Mouse (Mus musculus): ENCODE results near the gene Epb41. TPM values are rescaled to one million over a fixed set of nuclear protein-coding genes. Genes with fewer than 3 reads are reported as not detected.

Epb41 gene
- total RNA-seq (2021): 10 to 100 TPM; 28.3 to 31.3 TPM
- long read RNA-seq, experiment 1, full-length matches to known transcripts: 3 of 7 reads
- long read RNA-seq, experiment 1, partial matches to known transcripts: 1 of 7 reads
- long read RNA-seq, experiment 1, other reads (novel, unspliced or antisense): 3 of 7 reads
- long read RNA-seq, experiment 2, full-length matches to known transcripts: 4 of 11 reads
- long read RNA-seq, experiment 2, partial matches to known transcripts: 1 of 11 reads
- long read RNA-seq, experiment 2, other reads (novel, unspliced or antisense): 6 of 11 reads

DNA sequence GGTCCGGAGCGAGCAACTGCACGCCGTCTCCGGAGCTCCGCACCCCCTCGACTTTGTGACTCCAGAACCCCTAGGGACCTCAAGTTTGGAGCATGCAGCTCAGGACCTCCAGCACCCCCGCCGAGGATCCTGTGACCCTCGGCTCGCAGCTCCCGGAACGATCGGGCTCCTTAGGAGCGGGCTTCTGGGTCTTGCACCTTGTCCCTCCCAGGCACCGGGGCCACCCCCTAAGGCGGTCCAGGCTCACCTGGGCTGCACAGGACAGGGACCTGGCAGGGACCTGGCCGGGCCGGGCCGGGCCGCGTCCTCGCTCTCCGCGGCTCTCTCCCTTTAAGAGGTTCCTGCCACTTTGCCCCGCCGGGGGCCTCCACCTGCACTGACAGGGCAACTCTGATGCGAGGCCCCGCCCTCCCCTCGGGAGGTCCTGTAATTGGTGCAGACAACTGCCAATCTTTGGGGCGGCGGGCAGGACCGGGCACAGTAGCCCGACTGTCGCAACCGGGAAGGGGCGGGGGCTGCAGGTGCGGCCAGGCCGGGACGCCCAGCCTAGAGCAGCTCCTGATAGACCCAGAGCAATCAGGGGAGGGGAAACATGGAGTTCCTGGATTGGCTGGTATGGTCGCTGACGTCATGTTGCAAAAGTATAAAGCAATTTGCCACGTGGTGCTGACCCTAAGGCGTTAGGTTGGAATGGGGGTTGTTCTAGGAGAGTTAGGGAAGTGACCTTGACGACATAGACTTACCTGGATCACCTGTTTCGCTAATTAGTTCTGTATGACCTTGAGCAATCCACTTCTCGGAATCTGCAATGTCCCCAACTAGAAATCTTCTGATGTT lies at the start of gene Epb41:
Gene Epb41 (minus strand): TSS at position 389 of the 837 bp plus-strand sequence.
- peak; percentile 92 to 94 for DNase-seq (ENCODE audit: low spot score in 2 of 2)

DNA sequence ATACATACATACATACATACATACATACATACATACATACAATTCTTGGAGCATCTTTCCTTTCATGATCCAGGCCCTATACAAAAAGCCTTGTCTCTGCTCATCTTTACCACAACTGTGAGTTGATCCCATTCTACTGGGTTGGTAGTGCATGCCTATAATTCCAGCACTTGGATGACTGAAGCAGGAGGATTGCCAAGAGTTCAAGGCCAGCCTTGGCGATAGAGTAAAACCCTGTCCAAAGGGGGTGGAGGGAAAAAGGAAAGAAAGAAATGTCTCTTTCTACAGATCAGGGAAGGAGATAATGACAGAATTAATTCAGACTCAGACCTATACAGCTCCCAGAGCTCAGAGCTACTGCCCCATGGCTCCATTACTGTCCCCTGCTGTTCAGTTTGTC lies 48.0 kb upstream of the Epb41 start:
- DNase-seq (ENCODE audit: low spot score in 2 of 2): no peak

DNA sequence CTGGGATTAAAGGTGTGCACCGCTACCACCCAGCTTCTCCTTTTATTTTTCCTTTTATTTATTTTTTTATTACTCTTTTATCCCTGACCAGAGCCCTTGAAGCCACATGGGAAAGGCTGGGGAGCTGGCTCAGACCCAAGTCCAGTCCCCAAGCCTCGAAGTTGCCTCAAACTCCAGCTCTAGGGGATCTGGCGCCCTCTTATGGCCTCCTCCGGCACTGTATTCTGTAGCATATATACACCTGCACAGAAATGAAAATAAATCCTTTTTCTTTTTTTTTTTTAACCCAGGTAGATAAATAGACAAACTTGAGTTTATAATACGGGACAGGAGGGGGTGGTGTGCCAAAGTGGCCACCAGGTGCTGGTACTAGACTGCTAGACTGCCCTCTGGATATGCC lies 46.6 kb upstream of the Epb41 start:
- DNase-seq (ENCODE audit: low spot score in 2 of 2): no peak

DNA sequence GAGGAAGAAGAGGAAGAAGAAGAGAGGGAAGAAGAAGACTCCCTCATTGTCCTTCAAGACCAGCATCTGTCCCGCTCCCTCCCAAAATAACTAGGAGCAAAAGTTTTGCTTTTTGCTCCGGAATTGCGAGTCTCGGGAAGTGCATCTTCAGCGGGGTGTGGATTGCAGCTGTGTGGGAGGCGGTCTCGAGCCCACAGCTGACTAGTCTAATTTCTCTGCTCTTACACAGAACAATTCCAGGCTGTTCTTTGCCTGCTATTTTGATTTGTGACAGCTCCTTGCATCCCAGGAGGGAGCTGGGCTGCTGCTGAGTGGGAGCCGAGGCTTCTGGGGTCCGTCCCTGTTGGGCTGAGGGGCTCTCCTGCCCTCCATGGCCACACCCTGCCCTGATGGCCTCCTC lies 44.4 kb upstream of the Epb41 start:
- DNase-seq (ENCODE audit: low spot score in 2 of 2): no peak

DNA sequence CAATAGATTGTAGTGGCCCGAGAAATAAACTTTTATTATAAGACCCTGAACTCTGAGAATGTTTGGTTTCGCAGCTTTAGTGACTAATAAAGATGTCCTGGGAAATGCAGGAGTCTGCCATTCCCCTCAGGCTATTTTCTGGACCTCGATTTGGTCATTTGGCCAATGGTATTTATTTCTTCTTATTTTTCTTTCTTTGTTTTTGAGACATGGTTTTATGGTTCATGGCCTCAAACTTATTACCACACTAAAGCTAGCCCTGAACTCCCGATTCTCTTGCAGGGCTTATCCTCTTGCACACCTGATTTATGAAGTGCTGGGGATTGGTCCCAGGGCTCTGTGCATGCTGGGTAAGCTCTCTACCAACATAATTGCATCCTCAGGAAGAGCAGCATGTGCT lies 41.2 kb upstream of the Epb41 start:
- no peak for DNase-seq (ENCODE audit: low spot score in 2 of 2)

DNA sequence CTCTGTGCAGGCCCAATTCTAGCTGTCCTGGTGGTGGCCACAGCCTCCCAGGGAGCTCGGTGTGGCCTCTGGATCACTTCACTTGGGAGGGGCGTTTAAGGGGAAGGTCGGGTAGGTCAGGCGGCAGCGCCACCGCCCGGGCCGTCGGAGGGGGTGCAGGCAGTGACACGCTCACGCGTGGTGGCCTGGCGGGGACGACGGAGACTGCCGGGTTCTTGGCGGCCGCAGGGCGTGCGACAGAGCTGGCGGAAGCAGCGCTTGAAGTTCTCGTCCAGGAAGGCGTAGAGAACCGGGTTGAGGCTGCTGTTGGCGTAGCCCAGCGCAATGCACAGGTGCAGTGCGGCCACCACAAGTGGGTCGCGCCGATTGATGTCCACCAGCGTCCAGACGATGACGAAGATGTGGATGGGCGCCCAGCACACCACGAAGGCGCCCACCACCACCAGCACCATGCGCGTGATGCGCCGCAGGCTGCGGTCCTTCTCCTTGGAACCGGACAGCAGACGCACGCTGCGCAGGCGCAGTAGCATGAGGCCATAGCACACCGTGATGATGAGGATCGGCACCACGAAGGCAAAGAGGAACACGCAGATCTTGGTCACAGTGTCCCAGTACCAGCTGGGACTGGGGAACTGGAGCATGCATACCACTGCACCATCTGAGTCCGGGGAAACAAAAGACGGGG lies 38.4 kb upstream of the Epb41 start:
- DNase-seq (ENCODE audit: low spot score in 2 of 2): no peak

DNA sequence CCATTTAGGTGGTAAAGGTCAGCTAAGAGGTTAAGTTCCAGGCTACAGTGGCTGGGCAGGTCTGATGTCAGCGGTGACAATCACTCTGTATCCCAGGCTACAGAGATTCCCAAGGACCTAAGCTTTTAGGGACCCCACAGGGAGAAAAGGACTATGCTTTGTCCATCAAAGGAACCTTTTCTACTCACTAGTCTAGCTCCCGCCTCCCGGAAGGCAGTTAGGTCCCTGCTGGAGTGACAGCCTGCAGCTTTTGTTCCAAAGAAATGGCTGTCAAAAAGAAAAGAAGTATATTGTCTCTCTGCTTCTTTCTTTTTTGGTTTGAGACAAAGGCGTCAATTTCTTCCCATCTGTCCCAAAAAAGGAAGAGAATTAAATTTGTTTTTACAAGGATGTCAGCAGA lies 36.1 kb upstream of the Epb41 start:
- DNase-seq (ENCODE audit: low spot score in 2 of 2): no peak

DNA sequence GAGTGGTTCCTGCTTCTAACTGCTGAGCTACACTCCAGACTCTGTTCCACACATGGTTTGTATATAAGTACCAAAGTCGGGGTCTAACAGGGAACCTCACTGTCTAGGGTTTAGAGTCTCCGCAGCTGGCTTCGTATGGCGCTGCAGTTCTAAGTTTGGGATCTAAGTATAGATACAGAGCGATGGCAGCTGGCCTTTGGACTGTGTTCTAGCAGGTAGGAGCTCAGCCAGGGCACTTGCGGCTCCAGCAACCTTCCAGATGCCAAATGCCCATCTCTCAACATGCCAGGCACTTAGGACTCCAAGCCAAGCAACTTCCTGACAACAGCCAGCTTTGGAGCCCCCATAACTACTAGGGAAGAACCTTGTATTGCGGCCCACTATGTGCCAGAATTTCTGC lies 33.1 kb upstream of the Epb41 start:
- DNase-seq (ENCODE audit: low spot score in 2 of 2): no peak

DNA sequence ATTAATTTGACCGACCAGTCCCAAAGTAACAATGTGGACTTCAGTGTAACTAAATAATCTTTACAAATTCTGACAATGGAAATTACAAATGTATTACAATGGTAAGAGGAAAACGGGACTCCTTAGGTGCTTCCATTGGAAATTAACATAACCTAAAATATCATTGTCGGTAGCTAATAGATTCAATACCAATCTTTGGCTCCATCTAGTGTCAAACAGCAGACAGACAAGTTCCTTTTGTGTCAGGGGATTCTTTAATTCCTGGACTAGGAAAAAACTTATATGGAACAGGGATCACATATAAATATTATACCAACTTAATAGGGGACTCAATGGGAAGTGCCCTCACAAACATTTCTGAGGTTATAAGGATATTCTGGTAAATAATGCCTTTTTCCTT lies 26.0 kb upstream of the Epb41 start:
- no peak for DNase-seq (ENCODE audit: low spot score in 2 of 2)

DNA sequence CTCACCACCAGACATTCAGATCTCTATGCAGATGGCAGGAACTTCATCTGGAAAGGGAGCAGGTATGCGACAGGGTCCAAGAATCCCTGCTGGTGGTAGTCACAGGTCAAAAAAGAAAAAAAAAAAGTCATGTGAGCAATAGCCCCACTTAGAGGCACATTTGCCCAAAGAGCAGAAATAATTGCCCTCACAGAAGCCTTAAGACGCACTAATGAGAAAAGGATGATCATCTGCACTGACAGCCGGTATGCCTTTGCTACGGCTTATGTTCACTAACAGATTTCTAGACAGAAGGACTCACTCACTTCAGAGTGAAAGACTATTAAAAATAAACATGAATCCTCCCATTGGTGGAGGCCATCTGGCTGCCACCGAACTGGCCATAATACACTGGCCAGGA lies 24.4 kb upstream of the Epb41 start:
- DNase-seq (ENCODE audit: low spot score in 2 of 2): peak in 1 of 2 experiments; percentile 47

DNA sequence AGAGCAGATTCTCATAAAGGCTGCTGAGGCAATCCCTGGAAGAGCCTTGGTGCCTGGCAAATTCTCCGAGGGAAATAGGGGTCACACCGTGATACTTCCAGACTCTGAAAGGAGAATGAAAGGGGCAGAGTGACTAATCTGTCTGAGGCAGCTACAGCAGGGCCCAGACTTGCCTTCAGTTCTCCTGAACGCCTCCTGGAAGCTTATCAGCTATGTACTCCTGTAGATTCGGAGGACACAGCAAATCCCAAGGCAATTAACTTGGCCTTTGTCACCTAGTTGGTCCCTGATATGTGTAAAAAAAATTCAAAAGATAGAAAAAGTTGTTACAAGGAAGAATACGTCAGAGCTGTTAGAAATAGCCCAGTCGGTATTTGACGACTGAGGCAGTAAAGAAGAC lies 19.9 kb upstream of the Epb41 start:
- DNase-seq (ENCODE audit: low spot score in 2 of 2): no peak

DNA sequence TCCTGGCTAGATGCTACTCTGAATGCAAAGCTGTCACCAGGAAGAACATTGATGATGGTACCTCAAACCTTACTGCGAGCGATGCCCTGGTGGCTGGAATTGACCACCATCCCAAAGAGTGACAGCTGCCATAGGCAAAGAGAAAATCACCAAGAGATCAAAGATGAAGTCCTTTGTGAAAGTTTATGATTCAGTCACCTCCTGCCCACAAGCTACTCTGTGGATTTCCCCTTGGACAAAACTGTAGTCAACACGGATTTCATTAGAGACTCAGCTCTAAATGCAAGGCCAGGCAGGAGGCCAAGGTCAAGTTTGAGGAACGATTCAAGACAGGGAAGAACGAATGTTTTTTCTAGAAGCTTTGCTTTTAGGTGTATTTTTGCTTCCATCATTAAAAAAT lies 18.8 kb upstream of the Epb41 start:
- DNase-seq (ENCODE audit: low spot score in 2 of 2): no peak

DNA sequence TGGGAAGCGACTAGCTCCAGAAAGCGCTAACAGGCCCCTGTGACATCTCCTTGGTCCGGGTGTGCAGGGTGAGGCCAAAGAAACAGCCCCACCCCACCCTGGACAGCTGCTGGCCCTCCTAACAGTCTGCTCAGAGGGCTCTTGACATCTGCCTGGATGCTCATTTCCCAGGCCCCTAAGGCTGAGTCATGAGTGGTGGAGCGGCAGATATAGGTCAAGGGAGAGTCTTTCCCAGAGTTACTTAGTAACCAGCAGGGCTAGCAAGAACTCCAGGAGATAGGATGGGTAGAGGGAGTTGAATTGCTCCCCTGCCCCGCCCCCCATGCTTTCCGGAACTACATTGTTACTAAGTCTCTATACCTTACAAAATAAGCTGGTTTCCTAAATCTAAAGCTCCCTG lies 18.0 kb upstream of the Epb41 start:
- DNase-seq (ENCODE audit: low spot score in 2 of 2): no peak

DNA sequence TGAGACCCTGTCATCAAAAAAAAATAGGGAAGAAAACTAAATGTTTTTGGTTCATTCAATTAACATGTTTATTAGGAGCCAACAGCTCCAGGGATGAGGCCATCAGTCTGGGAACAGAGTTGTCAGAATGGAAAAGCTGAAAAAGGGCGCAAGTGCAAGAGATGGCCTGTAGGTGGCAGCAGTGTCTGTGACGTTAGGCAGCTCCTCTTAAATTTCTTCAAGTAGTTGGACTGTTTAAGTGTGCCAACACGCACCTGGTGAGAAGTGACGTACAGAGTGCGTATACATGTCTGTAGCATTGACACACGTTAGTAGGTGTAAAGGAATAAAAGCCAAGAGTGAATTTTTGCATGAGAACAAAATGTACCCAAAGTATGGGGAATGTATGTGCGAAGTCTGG lies 13.8 kb upstream of the Epb41 start:
- DNase-seq (ENCODE audit: low spot score in 2 of 2): peak; percentile 35 to 65

DNA sequence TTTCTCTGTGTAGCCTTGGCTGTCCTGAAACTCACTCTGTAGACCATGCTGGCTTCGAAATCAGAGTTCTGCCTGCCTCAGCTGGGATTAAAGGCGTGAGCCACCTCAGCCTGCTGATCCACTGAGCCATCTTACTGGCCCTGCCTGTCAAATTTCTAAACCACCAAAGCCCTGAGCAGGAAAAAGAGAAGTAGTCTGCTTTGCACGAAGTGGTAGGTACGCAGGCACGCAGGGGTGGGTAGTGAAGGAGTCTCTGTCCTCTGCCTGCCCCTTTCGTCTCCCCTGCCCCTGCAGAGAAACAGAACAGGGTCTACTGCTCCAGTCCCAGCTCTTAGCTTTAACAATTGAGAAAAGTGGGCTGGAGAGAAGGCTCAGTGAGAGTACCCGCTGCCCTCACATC lies 10.0 kb upstream of the Epb41 start:
- DNase-seq (ENCODE audit: low spot score in 2 of 2): no peak

DNA sequence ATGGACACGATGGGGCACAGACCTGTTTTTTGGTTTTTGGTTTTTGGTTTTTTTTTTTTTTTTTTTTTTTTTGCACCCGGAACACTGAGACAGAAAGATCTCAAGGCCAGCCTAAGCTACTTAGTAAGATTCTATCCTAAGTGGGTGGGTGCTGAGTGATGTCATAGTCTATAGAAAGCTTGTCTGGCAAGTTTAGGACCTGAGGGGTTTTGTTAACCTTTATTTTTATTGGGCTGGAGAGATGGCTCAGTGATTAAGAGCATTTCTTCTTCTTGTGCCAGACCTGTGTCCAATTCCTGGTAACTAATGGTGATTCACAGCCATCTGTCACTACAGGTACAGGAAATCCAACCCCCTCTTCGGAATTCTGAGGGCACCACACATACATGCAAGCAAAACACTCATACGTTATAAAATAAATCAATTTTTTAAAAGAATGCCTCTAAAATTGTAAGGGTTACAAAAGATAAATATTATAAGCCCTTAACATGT lies 5.4 kb upstream of the Epb41 start:
- no peak for DNase-seq (ENCODE audit: low spot score in 2 of 2)

DNA sequence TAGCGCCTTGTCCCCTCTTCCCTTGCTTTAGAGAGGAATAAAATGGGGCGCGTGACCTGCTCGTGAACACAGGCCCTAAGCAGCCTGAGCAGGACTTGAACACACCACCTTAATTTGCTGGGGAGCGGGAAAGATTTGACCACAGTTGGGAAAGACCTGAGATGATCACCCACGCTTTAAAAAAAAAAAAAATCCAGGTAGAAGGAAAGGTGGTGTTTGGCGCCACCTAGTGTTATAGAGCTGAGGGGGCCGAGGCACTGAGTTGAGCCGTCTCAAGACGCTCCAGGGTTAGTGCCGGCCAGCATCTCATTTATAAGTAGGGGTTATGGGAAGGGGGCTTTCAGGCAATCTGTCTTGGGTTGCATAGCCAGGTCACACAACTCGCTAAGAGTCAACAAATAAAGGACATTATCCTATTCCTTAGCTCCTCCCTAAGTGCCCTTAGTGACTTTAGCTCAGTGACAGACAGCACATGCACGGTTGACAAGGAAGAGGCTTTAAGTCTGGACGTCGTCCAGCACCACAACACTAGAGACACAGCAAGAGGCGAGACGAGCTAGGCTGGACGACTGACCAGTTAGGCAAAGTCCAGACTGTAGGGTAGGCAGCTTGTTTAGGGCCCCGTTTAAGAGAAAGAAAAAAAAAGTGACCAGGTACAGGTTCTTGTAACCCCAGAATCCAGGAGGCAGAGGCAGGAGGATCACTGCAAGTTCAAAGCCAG lies 4.6 kb upstream of the Epb41 start:
- DNase-seq (ENCODE audit: low spot score in 2 of 2): peak; percentile 64 to 71

DNA sequence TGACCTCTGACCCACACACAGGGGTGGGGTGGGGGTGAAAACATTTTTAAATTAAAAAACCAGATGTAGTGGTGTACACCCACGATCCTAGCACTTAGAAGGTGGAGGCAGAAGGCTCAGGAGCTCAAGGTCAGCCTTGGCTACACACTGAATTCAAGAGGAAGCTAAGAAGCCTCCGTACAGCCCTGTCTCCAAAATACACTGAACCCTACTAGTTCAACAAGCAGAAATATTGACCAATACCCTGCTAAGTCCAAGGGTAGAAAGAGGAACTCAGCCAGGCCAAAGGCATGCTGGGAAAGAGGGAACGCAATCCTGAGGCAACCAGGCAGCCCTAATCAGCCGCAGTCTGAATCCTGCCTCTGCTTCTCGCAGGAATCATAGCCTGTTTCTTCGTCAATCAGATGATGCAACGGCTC lies 3.2 kb upstream of the Epb41 start:
- no peak for DNase-seq (ENCODE audit: low spot score in 2 of 2)

DNA sequence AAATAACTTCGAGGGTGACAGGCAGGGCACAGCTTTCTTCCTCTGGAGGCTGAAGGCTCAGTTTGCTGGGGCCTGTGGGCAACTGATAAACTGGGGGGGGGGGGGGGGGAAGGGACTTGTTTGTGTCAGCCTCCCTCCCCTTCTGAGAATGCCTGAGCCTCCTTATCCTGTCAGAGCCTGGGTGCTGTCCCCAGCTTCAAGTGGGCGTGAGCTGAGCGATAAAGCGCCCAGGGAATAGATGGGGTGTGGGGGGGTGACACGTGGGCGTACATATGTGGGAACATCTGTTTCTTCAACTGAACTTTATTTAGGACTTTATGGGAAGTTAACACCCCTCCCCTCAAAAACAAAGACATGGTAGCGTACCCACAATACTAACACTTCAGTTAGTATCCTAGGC lies 2.3 kb upstream of the Epb41 start:
- DNase-seq (ENCODE audit: low spot score in 2 of 2): no peak

DNA sequence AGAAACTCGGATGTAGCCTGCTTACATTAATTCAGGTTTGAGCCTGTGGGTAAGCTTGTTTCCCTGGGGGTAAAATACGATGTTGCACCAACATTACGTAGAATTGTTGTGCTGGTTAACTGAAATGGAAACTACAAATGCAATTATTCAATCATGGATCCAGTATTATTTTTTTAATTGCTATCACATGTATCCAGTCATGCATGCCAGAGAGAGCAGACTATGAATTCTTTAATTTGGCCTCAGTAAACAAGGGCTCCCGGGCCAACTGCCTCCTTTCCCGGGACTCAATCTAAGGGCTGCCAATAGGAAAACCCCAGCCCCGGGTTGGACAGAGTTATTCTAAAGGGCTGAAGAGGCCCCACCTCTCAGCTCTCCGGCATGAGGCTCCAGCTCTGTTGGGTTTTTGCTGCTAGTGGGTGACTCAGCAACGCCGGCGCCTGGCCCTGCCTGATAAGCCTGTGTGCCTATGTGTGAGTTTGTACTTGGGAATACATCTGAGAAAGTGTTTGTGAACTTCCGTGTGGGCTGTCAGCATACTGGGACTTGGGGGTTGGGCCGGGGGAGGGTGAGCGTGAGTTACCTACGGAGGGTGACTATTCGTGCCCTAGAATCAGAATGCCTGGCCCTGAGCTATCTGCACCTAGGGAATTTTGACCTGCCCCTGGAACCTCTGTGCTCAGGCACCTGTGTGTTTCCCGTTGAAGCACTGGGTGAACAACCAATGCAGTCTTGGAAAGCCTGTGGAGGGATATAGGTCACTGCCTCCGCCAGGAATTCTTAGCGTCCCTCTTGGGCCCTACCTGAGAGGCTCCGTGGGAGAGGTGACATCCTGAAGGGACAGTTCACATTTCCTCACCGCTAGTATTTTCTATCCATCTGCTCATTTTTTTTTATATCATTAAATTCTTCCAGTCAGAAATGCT lies 1.6 kb upstream of the Epb41 start:
- no peak for DNase-seq (ENCODE audit: low spot score in 2 of 2)
